Mouse (Mus musculus) liver, embryonic 13.5 days (tissue): ENCODE results near the gene Slc51a. TPM values are rescaled to one million over a fixed set of nuclear protein-coding genes. Genes with fewer than 3 reads are reported as not detected.
A peak's percentile ranks its signal among the peaks of the same experiment; 100 is the strongest.

ENCODE experiments used
- ATAC-seq: fragments of 200-750 bp; cut with Nextera tagmentation; 2 replicates; pipeline ENCODE4 v1.8.0; 2017; ENCODE audit warnings: low read depth, mild to moderate bottlenecking, moderate number of reproducible peaks, moderate library complexity
- DNase-seq: peaks from one replicate; pipeline ENCODE4 v3.0.0; 2022
- H3K27ac ChIP-seq: fragments of 300-500 bp; sonication (generic); 2 replicates; pipeline ENCODE4 v1.5.1; 2015; ENCODE audit warnings: moderate library complexity, mild to moderate bottlenecking, inconsistent platforms
- H3K27me3 ChIP-seq: fragments of 300-500 bp; sonication (generic); 2 replicates; pipeline ENCODE4 v1.6.1; 2015; ENCODE audit warnings: mild to moderate bottlenecking, inconsistent platforms
- H3K36me3 ChIP-seq: fragments of 300-500 bp; sonication (generic); 2 replicates; pipeline ENCODE4 v1.6.1; 2015; ENCODE audit warnings: mild to moderate bottlenecking, inconsistent platforms
- H3K4me1 ChIP-seq: fragments of 300-500 bp; sonication (generic); replicated peaks from 2 replicates; pipeline ENCODE4 v1.6.1; 2015; ENCODE audit warnings: inconsistent platforms
- H3K4me2 ChIP-seq: fragments of 300-500 bp; sonication (generic); 2 replicates; pipeline ENCODE4 v1.6.1; 2015; ENCODE audit warnings: inconsistent platforms, mild to moderate bottlenecking, moderate library complexity
- H3K4me3 ChIP-seq: fragments of 300-500 bp; sonication (generic); replicated peaks from 2 replicates; pipeline ENCODE4 v1.5.1; 2015; ENCODE audit warnings: mild to moderate bottlenecking, inconsistent platforms
- H3K9ac ChIP-seq: fragments of 300-500 bp; sonication (generic); 2 replicates; pipeline ENCODE4 v1.6.1; 2015; ENCODE audit warnings: mild to moderate bottlenecking, inconsistent platforms
- H3K9me3 ChIP-seq: fragments of 300-500 bp; sonication (generic); replicated peaks from 2 replicates; pipeline ENCODE4 v1.6.1; 2016; ENCODE audit warnings: inconsistent platforms
- WGBS: fragments of 180-500 bp; shearing (Covaris S2); methylation state at CpG from one replicate; pipeline ENCODE4 v1.1.7; 2015; ENCODE audit not compliant: insufficient replicate concordance; 5-methylcytosine and 5-hydroxymethylcytosine counted together
- polyA plus RNA-seq: library from polyadenylated mRNA; unstranded; fragments of >200 nt; fragmentation: Nextera tagmentation; extraction: Ambion mirVana; gene quantifications from 2 replicates; pipeline ENCODE4 v1.2.1, GENCODE M21; 2015

The Slc51a gene
- polyA plus RNA-seq, 1 experiment from 2014 or later: 0.65 TPM

DNA sequence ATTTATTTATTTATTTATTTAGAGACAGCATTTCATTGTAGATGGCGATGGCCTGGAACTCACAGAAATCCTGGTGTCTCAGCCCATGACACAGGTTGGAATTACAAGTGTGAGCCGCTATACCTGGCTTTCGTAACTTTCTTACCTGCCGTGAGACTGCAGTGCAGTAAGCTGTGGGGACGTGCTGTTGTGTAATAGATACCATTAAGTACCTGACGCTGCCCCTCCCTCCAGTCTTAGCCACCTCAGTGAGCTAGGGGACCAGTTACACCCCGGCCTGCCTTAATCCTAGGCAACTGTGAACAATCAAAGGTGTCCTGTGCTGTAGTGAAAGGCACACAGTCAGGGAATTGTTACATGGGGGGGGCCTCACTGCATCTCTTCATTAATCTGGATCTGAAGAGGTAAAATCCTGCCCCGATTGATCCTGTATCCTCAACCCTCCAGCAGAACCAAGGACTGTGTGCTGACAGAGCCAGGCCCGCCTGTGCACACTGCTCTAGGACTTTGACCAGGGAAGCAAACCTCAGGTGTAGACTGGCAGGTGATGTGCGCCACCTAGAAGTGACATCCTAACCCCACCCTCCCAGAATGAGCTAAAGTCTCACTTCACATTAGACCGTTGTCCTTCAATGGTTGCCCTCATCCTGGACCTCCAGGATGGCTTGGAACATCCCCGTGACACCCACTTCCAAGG is 30.3 kb upstream of the Slc51a start:
- H3K27me3 ChIP-seq: no peaks in the 10 kb centered on the region
- H3K27ac ChIP-seq: peak overlapping the region; percentile 67
- no peak overlapping the region for H3K4me3 ChIP-seq
- 84% methylated on average over 12 of the region's 12 CpGs for WGBS
- no peaks in the 10 kb centered on the region for H3K36me3 ChIP-seq
- H3K4me2 ChIP-seq: no peak overlapping the region
- ATAC-seq: no peak
- DNase-seq: no peak
- H3K9ac ChIP-seq: no peak overlapping the region
- H3K4me1 ChIP-seq: peaks cover 98% of the 10 kb centered on the region
- no peaks in the 10 kb centered on the region for H3K9me3 ChIP-seq

DNA sequence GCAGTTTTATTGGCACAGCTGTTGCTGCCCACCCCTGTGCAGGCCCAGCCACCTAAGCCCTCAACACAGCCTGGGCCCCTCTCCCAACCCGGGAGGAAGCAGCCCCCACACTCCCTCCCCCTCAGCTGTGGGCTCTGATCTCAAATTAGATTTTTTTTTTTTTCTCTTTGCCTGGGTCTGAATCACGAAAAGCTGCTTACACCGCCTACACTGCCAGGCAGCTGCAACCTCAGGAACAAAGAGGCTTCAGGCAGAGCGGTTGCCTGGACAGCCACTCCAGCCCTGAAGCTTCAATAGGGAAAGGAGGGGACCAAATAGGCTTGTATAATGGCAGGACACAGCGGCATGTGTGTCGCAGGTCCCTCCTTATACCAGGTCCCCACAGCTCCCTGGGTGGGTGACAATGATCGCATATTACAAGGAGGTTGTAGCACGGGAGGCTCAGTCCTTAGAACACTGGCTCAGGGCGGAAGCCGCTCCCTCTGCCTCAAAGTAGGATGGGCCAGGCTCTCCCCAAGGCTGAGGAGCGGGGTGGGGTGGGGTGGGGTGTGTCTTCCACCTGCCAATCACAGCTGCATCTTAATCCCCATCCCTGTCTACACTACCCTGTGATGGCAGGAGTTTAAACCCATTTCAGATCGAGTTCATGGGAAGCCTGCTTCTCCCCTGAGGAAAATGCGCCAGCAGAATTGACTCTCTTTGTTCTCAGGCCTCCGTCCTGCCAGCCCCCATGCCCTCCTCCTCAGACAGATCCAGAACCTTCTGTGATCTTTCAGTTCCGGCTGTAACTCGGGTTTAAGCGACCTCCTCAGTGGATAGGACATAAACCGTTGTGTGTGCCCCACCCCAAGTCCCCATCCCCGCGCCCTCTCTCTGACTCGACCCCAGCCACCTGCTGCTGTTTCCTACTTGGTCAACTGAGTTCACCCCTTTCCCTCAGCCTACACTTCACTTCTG is 28.6 kb upstream of the Slc51a start:
- no peaks in the 10 kb centered on the region for H3K36me3 ChIP-seq
- H3K27ac ChIP-seq: peak overlapping the region; percentile 98
- DNase-seq (peak; percentile 60), ATAC-seq (peak; percentile 88)
- no peaks in the 10 kb centered on the region for H3K9me3 ChIP-seq
- H3K4me1 ChIP-seq: peaks cover 100% of the 10 kb centered on the region
- H3K9ac ChIP-seq: peak overlapping the region; percentile 74
- peak overlapping the region; percentile 61 for H3K4me2 ChIP-seq
- peak overlapping the region; percentile 29 for H3K4me3 ChIP-seq
- WGBS: 31% methylated on average over 21 of the region's 21 CpGs
- no peaks in the 10 kb centered on the region for H3K27me3 ChIP-seq

DNA sequence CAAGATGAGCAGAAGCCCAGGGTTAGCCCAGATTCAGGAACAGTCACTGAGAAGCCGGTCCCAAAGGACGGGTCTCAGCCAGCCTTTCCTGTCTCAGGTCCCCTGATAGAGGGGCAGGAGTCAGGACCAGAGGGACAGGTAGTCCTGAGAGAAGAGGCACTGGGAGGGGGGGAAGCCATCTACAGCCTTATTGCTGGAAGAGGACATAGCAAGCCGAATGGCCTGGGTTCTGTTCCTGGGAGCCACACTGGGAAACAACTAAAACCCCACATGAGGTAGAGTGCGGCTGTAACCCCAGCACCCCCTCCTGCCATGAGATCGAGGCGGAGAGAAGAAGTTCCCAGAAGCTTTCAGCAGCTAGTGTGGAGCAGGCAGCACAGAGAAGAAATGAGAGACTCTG is 26.3 kb upstream of the Slc51a start:
- H3K4me3 ChIP-seq: no peak overlapping the region
- H3K36me3 ChIP-seq: no peaks in the 10 kb centered on the region
- no peaks in the 10 kb centered on the region for H3K9me3 ChIP-seq
- no peak for ATAC-seq
- peak overlapping the region; percentile 98 for H3K27ac ChIP-seq
- DNase-seq: no peak
- H3K9ac ChIP-seq: peak overlapping the region; percentile 78; the same call in 1 of the 2 replicates
- WGBS: 90% methylated on average over 6 of the region's 6 CpGs
- H3K27me3 ChIP-seq: no peaks in the 10 kb centered on the region
- peaks cover 99% of the 10 kb centered on the region for H3K4me1 ChIP-seq
- no peak overlapping the region for H3K4me2 ChIP-seq

DNA sequence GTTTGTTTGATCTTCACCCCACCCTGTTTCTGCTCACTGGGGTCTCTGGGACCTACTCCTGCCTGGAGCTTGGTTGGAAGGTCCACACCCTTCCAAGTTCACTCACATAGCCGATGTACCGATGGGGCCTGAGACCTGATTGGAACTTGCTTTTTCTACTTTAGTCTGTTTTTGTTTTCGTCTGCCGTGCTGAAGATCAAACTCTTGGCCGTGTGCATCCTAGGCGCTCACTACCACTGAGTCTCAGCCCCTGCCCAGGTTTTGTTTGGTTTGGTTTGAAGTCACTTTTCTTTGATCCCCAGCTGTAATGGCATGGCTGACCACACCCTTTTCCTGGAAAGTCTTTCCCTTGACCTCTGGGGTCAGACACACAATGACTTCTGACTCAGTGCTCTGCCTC is 25.7 kb upstream of the Slc51a start:
- H3K9me3 ChIP-seq: no peaks in the 10 kb centered on the region
- ATAC-seq (no peak), DNase-seq (no peak)
- H3K4me1 ChIP-seq: peaks cover 99% of the 10 kb centered on the region
- 91% methylated on average over 6 of the region's 6 CpGs for WGBS
- H3K4me3 ChIP-seq: no peak overlapping the region
- H3K36me3 ChIP-seq: no peaks in the 10 kb centered on the region
- peak overlapping the region; percentile 98 for H3K27ac ChIP-seq
- no peaks in the 10 kb centered on the region for H3K27me3 ChIP-seq
- H3K4me2 ChIP-seq: peak overlapping the region; percentile 64
- peak overlapping the region; percentile 78 for H3K9ac ChIP-seq

DNA sequence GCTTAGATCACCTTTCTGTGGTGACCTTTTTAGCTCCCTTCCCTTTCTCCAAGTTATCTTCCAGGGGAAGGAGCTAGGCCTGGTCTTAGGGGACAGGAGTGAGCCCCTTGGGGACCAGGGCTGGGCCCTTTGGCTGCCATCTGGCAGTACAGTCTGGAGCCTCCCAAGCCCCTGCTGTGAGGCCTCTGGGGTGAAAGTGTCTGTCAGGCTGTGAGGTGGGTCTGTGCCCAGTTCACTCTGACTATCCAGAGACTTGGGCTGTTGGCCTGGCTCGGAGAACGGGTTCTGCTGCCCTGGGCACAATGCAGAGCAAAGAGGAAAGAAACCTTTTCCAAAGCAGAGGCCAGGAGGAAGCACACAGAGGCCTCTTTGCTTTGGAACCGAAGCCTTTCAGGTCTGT is 25.2 kb upstream of the Slc51a start:
- Histone ChIP-seq H3K9me3 (no peaks in the 10 kb centered on the region), H3K27ac (peak overlapping the region; percentile 98), H3K4me1 (peaks cover 99% of the 10 kb centered on the region), H3K4me2 (peak overlapping the region; percentile 64), H3K9ac (peak overlapping the region; percentile 78), H3K36me3 (no peaks in the 10 kb centered on the region), H3K27me3 (no peaks in the 10 kb centered on the region), H3K4me3 (0 out of 2 replicates have a peak overlapping the region, but pooled peaks have one; percentile 21)
- 89% methylated on average over 3 of the region's 3 CpGs for WGBS
- no peak for ATAC-seq
- DNase-seq: no peak

DNA sequence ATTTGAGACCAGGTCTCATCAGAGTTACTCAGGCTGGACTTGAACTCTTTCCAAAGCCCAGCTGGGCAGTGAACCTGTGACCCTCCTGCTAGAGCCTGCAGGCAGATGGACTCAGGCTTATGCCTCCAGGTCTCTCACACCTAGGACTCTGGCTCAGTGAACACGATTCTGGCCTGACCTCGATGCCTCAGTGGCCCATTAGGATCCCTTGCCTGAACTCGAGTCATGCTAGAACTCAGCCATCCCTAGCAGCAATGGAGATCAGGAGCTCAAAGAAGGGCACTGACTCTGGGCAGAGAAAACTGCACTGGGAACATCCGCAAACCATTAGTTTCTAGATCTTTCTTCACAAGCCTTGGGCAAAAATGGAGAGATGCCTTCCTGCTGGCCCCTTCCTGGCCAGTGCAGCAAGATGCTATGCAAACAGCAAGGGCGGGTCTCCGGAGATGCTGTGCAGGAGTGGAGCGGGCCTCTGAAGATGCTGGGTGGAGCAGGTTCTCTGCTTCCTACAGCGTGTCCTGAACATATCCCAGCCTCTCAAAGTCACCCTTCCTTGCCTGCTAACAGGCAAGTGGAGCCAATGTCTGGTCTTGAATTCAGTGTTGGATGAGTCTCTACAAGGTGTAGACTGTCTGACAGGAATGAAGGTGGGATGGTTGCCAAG is 24.3 kb upstream of the Slc51a start:
- ATAC-seq: peak; percentile 17; the same call in 1 of the 2 replicates
- Histone ChIP-seq H3K27me3 (no peaks in the 10 kb centered on the region), H3K9me3 (no peaks in the 10 kb centered on the region), H3K4me3 (peak overlapping the region; percentile 21), H3K4me2 (peak overlapping the region; percentile 64), H3K36me3 (no peaks in the 10 kb centered on the region), H3K4me1 (peaks cover 98% of the 10 kb centered on the region), H3K27ac (peak overlapping the region; percentile 98), H3K9ac (peak overlapping the region; percentile 78)
- WGBS: 63% methylated on average over 8 of the region's 8 CpGs
- peak; percentile 55 for DNase-seq

DNA sequence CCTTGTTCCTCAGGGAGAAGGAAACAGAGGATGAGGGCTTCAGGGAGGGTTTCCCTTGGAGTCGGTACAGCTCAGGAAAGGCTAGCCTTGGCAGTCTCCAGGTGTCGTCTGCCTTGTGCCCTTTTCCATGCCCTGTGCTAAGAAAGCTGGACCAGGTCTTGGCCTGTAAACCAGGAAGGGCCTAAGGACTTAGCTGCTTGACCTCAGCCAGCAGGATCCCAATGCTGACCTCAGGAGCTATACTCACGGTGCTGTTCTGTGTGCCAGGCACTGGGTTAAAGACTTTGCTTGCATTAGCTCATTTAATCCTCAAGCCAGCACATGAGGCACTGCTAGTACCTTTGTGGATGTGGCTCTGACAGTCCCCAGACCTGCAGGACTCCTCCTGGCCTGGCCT is 23.7 kb upstream of the Slc51a start:
- Histone ChIP-seq H3K4me2 (peak overlapping the region; percentile 64), H3K9ac (peak overlapping the region; percentile 78), H3K4me1 (peaks cover 98% of the 10 kb centered on the region), H3K36me3 (no peaks in the 10 kb centered on the region), H3K27ac (peak overlapping the region; percentile 98), H3K9me3 (no peaks in the 10 kb centered on the region), H3K4me3 (peak overlapping the region; percentile 40), H3K27me3 (no peaks in the 10 kb centered on the region)
- 59% methylated on average over 3 of the region's 3 CpGs for WGBS
- no peak for DNase-seq
- ATAC-seq: no peak

DNA sequence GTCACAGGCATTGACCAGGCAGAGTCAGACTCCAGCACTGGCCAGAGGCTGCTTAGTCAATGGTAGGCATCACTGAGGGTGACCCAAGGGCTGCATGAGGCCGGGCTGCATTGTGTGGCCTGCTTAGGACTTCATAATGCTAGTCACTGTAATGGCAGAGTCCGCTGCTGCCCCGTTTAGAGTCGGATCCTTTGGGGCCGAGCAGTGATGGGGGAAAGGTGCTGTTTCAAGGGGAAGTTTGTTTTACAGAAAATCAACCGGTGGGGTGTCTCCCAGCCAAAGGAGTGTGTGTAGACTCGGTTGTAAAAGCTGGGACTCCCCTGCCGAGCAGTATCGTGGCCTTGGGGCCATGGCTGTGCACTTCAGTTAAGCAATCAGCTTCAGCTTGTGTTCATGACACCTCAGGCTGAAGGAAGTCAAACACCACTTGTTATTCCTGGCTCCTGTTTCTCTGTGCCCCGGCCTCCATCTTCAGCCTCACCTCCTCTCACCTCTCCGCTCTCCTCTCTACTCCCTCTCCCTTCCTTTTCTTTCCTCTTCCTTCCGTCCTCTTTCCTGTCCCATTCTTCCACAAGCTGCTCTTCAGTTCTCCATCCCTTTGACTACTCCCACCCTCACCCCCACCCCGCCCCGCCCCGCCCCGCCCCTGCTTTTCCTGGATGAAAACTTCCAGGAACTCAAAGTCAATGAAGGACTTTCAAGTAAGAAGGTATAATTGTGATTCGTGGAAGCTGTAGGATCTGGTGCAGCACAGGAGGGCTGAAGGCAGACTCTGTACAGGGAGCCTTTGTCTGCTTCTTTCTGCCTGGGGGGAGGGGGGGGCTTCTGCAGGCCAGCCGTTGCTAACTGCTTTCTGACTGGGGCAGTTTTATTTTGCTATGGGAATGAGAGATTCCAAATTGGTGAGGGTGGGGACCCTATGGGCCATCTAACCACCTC is 23.0 kb upstream of the Slc51a start:
- Histone ChIP-seq H3K4me3 (peak overlapping the region; percentile 41), H3K36me3 (no peaks in the 10 kb centered on the region), H3K9ac (peak overlapping the region; percentile 78), H3K27ac (peak overlapping the region; percentile 98), H3K27me3 (peaks cover 1% of the 10 kb centered on the region; the same call in 1 of the 2 replicates), H3K9me3 (no peaks in the 10 kb centered on the region), H3K4me2 (peak overlapping the region; percentile 64), H3K4me1 (peaks cover 98% of the 10 kb centered on the region)
- ATAC-seq (no peak), DNase-seq (no peak)
- WGBS: 35% methylated on average over 18 of the region's 18 CpGs

DNA sequence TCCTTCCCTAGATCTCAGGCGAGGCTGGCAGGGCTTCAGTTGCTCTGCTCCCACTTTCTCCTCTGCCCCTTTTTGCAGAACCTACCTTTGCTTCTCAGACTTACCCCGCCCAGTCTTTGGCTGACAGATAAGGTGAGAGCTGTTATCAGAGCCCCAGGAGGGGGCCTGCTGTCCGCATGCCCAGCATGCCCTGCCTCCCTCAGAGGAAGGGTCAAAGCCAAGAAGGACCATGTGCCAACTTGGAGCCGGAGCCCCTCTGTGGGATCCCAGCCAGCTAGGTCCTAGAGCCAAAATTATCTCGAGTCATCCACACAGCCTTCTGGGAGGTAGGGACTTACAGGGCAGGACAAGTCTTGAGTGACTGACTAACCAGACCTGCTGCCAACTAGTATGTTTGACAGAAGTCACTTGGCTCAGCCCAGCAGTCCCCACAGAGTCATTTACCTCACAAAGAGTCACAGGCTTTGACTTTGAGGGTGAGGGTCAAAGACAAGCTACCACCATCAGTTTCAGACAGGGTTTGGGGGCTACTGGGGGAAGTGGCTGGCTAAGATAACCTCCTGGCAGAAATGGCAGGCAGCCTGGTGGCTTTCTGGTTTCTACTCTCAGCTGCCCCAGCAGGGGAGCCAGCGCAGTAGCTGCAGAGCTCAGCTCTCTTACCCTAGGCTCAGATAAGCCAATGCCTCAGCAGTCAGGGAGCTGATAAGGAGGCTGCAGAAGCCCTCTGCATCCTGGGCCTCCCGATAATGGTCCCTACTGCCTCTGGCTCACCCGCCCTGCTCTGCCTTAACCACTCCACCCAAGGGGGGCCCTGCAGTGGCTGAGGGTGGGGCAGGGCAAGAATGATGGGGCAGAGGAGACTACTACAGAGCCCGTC is 21.6 kb upstream of the Slc51a start:
- peaks cover 90% of the 10 kb centered on the region for H3K4me1 ChIP-seq
- peak; percentile 97 for DNase-seq
- no peaks in the 10 kb centered on the region for H3K36me3 ChIP-seq
- WGBS: 7% methylated on average over 9 of the region's 9 CpGs
- H3K27me3 ChIP-seq: peaks cover 4% of the 10 kb centered on the region; the same call in 1 of the 2 replicates
- H3K9me3 ChIP-seq: no peaks in the 10 kb centered on the region
- peak overlapping the region; percentile 60 for H3K4me3 ChIP-seq
- peak; percentile 91 for ATAC-seq
- peak overlapping the region; percentile 88 for H3K4me2 ChIP-seq
- peak overlapping the region; percentile 99 for H3K27ac ChIP-seq
- H3K9ac ChIP-seq: peak overlapping the region; percentile 91
